Mouse (Mus musculus) small intestine, adult 2 months (tissue): ENCODE measurements around the gene Zfp638.

ENCODE experiments used
- CTCF ChIP-seq: fragments of 200-500 bp; IDR thresholded peaks from 2 replicates; pipeline ENCODE4 v1.5.1; 2012; ENCODE audit warnings: low read depth, mild to moderate bottlenecking, control low read depth, inconsistent platforms, low read length, moderate library complexity, mixed read lengths; ENCODE audit not compliant: insufficient replicate concordance, insufficient read length; ENCODE audit errors: extremely low read depth
- POLR2A ChIP-seq: fragments of 200-500 bp; IDR thresholded peaks from 2 replicates; pipeline ENCODE4 v1.6.1; 2012; ENCODE audit warnings: low read depth, mild to moderate bottlenecking, control low read depth, inconsistent platforms, low read length, moderate library complexity

GRCm38 (mm10) chr6:84025636-84026035, 158.7 kb downstream of the Zfp638 start:
- no peak for TF ChIP-seq CTCF
- no peak for TF ChIP-seq POLR2A
